Mouse (Mus musculus) kidney, embryonic 15.5 days (tissue): ENCODE results near the gene Nudt19. TPM values are rescaled to one million over a fixed set of nuclear protein-coding genes. Genes with fewer than 3 reads are reported as not detected.

Experiments
- ATAC-seq: fragments of 200-750 bp; cut with Nextera tagmentation; replicated peaks from 2 replicates; pipeline ENCODE4 v1.8.0; 2017; ENCODE audit warnings: moderate TSS enrichment; ENCODE audit not compliant: low FRiP score
- H3K27ac ChIP-seq: fragments of 300-500 bp; sonication (generic); 2 replicates; pipeline ENCODE4 v1.5.1; 2015; ENCODE audit warnings: mild to moderate bottlenecking, inconsistent platforms
- H3K27me3 ChIP-seq: fragments of 300-500 bp; sonication (generic); 2 replicates; pipeline ENCODE4 v1.6.1; 2015; ENCODE audit warnings: inconsistent platforms
- H3K36me3 ChIP-seq: fragments of 300-500 bp; sonication (generic); 2 replicates; pipeline ENCODE4 v1.6.1; 2015; ENCODE audit warnings: inconsistent platforms
- H3K4me1 ChIP-seq: fragments of 300-500 bp; sonication (generic); 2 replicates; pipeline ENCODE4 v1.6.1; 2015; ENCODE audit warnings: inconsistent platforms
- H3K4me2 ChIP-seq: fragments of 300-500 bp; sonication (generic); 2 replicates; pipeline ENCODE4 v1.6.1; 2015; ENCODE audit warnings: moderate library complexity, mild to moderate bottlenecking, inconsistent platforms
- H3K4me3 ChIP-seq: fragments of 300-500 bp; sonication (generic); replicated peaks from 2 replicates; pipeline ENCODE4 v1.5.1; 2015; ENCODE audit warnings: mild to moderate bottlenecking, inconsistent platforms
- H3K9ac ChIP-seq: fragments of 300-500 bp; sonication (generic); 2 replicates; pipeline ENCODE4 v1.6.1; 2015; ENCODE audit warnings: mild to moderate bottlenecking, inconsistent platforms
- H3K9me3 ChIP-seq: fragments of 300-500 bp; sonication (generic); replicated peaks from 2 replicates; pipeline ENCODE4 v1.6.1; 2016; ENCODE audit warnings: inconsistent platforms
- WGBS: fragments of 180-500 bp; shearing (Covaris S2); methylation state at CpG from one replicate; pipeline ENCODE4 v1.1.7; 2015; ENCODE audit warnings: mixed read lengths; 5-methylcytosine and 5-hydroxymethylcytosine counted together
- polyA plus RNA-seq: library from polyadenylated mRNA; unstranded; fragments of >200 nt; fragmentation: Nextera tagmentation; extraction: Ambion mirVana; gene quantifications from 2 replicates; pipeline ENCODE4 v1.2.1, GENCODE M21; 2015

Nudt19 gene
- polyA plus RNA-seq, 1 experiment from 2014 or later, result 66.6 TPM

- H3K27ac ChIP-seq, result no peak overlapping the region
- no peak overlapping the region for H3K9ac ChIP-seq
- H3K4me1 ChIP-seq, result no peaks in the 10 kb centered on the region
- 72% methylated on average over 11 of the region's 11 CpGs for WGBS
- no peaks in the 10 kb centered on the region for H3K9me3 ChIP-seq
- no peak overlapping the region for H3K4me2 ChIP-seq
- H3K4me3 ChIP-seq, result no peak overlapping the region
- no peaks in the 10 kb centered on the region for H3K27me3 ChIP-seq
- no peaks in the 10 kb centered on the region for H3K36me3 ChIP-seq
- no peak for ATAC-seq
These were observed 7.0 kb upstream of the Nudt19 start for GRCm38 (mm10) chr7:35563071-35563470.

- Histone ChIP-seq H3K9me3 (no peaks in the 10 kb centered on the region), H3K36me3 (no peaks in the 10 kb centered on the region), H3K4me3 (no peak overlapping the region), H3K27me3 (no peaks in the 10 kb centered on the region), H3K9ac (no peak overlapping the region), H3K4me2 (no peak overlapping the region), H3K27ac (no peak overlapping the region), H3K4me1 (peaks cover 11% of the 10 kb centered on the region)
- ATAC-seq, result no peak
- WGBS, result 88% methylated on average over 3 of the region's 3 CpGs
These were observed 3.7 kb upstream of the Nudt19 start for GRCm38 (mm10) chr7:35559838-35560237.

GRCm38 (mm10) chr7:35558681-35559080, 2.6 kb upstream of the Nudt19 start:
- Histone ChIP-seq H3K9ac (no peak overlapping the region), H3K27me3 (no peaks in the 10 kb centered on the region), H3K4me3 (no peak overlapping the region), H3K9me3 (no peaks in the 10 kb centered on the region), H3K27ac (no peak overlapping the region), H3K36me3 (no peaks in the 10 kb centered on the region), H3K4me2 (no peak overlapping the region), H3K4me1 (peaks cover 20% of the 10 kb centered on the region)
- WGBS, result 69% methylated on average over 2 of the region's 2 CpGs
- no peak for ATAC-seq

- ATAC-seq, result no peak
- WGBS, result 81% methylated on average over 3 of the region's 3 CpGs
- Histone ChIP-seq H3K27ac (no peak overlapping the region), H3K4me3 (no peak overlapping the region), H3K9me3 (no peaks in the 10 kb centered on the region), H3K27me3 (no peaks in the 10 kb centered on the region), H3K4me2 (no peak overlapping the region), H3K36me3 (peaks cover 4% of the 10 kb centered on the region; the same call in 1 of the 2 replicates), H3K4me1 (peaks cover 20% of the 10 kb centered on the region), H3K9ac (no peak overlapping the region)
These were observed 1.5 kb upstream of the Nudt19 start for GRCm38 (mm10) chr7:35557577-35557976.

GRCm38 (mm10) chr7:35556905-35557304, 801 bp upstream of the Nudt19 start:
- Histone ChIP-seq H3K4me1 (peaks cover 20% of the 10 kb centered on the region), H3K27me3 (no peaks in the 10 kb centered on the region), H3K4me3 (no peak overlapping the region), H3K9me3 (no peaks in the 10 kb centered on the region), H3K9ac (no peak overlapping the region), H3K27ac (no peak overlapping the region), H3K36me3 (peaks cover 4% of the 10 kb centered on the region; the same call in 1 of the 2 replicates), H3K4me2 (no peak overlapping the region)
- ATAC-seq, result no peak
- WGBS, result 92% methylated on average over 5 of the region's 5 CpGs

GRCm38 (mm10) chr7:35555224-35556204, 590 bp downstream of the Nudt19 start:
- Histone ChIP-seq H3K4me1 (peaks cover 20% of the 10 kb centered on the region), H3K4me2 (peak overlapping the region; percentile 98), H3K27me3 (no peaks in the 10 kb centered on the region), H3K9me3 (no peaks in the 10 kb centered on the region), H3K9ac (peak overlapping the region; percentile 86), H3K27ac (peak overlapping the region; percentile 98), H3K4me3 (peak overlapping the region; percentile 83), H3K36me3 (peaks cover 13% of the 10 kb centered on the region)
- ATAC-seq, result peak; percentile 94
- under 1% methylated on average over 88 of the region's 93 CpGs for WGBS

- Histone ChIP-seq H3K27ac (peak overlapping the region; percentile 98), H3K36me3 (peaks cover 22% of the 10 kb centered on the region), H3K9me3 (no peaks in the 10 kb centered on the region), H3K9ac (peak overlapping the region; percentile 86), H3K4me3 (peak overlapping the region; percentile 83), H3K4me1 (peaks cover 20% of the 10 kb centered on the region), H3K4me2 (peak overlapping the region; percentile 98), H3K27me3 (no peaks in the 10 kb centered on the region)
- peak; percentile 55 for ATAC-seq
- WGBS, result 5% methylated on average over 28 of the region's 28 CpGs
These were observed 1.4 kb downstream of the Nudt19 start for GRCm38 (mm10) chr7:35554605-35555175.

GRCm38 (mm10) chr7:35553751-35554604, 2.1 kb downstream of the Nudt19 start:
- Histone ChIP-seq H3K9ac (0 out of 2 replicates have a peak overlapping the region, but pooled peaks have one; percentile 86), H3K9me3 (no peaks in the 10 kb centered on the region), H3K4me1 (peaks cover 20% of the 10 kb centered on the region), H3K27me3 (no peaks in the 10 kb centered on the region), H3K36me3 (peaks cover 28% of the 10 kb centered on the region), H3K27ac (no peak overlapping the region), H3K4me2 (peak overlapping the region; percentile 98), H3K4me3 (peak overlapping the region; percentile 83)
- no peak for ATAC-seq
- 71% methylated on average over 10 of the region's 10 CpGs for WGBS

GRCm38 (mm10) chr7:35545881-35546280, 10.2 kb downstream of the Nudt19 start:
- Histone ChIP-seq H3K27ac (no peak overlapping the region), H3K4me1 (no peaks in the 10 kb centered on the region), H3K4me2 (no peak overlapping the region), H3K9ac (no peak overlapping the region), H3K4me3 (no peak overlapping the region), H3K36me3 (peaks cover 45% of the 10 kb centered on the region), H3K9me3 (no peaks in the 10 kb centered on the region), H3K27me3 (no peaks in the 10 kb centered on the region)
- WGBS, result 31% methylated on average over 4 of the region's 4 CpGs
- no peak for ATAC-seq

GRCm38 (mm10) chr7:35537562-35537961, 18.5 kb downstream of the Nudt19 start, which contains the start of gene Tdrd12:
Gene Tdrd12 (minus strand): TSS chr7:35537745.
- WGBS, result 87% methylated on average over 17 of the region's 17 CpGs
- H3K27me3 ChIP-seq, result no peaks in the 10 kb centered on the region

GRCm38 (mm10) chr7:35535750-35536512, 20.2 kb downstream of the Nudt19 start:
- Histone ChIP-seq H3K9me3 (no peaks in the 10 kb centered on the region), H3K27me3 (no peaks in the 10 kb centered on the region), H3K36me3 (no peaks in the 10 kb centered on the region), H3K4me2 (no peak overlapping the region), H3K4me1 (no peaks in the 10 kb centered on the region), H3K27ac (no peak overlapping the region), H3K4me3 (no peak overlapping the region), H3K9ac (no peak overlapping the region)
- no peak for ATAC-seq
- WGBS, result 64% methylated on average over 12 of the region's 12 CpGs

More at GRCm38 (mm10) chr7:35537562-35537961, 18.5 kb downstream of the Nudt19 start, which contains the start of gene Tdrd12:
- Histone ChIP-seq H3K4me3 (no peak within 1 kb of the TSS), H3K4me2 (no peak within 1 kb of the TSS), H3K36me3 (no peaks in the 10 kb centered on the region), H3K9ac (no peak within 1 kb of the TSS), H3K4me1 (no peaks in the 10 kb centered on the region), H3K27ac (no peak within 1 kb of the TSS), H3K9me3 (no peaks in the 10 kb centered on the region)
- ATAC-seq, result no peak
